Mouse (Mus musculus) cerebellum, adult 2 months (tissue): Measurements from ENCODE around the gene Hist1h1a.

ENCODE experiments used
- CTCF ChIP-seq: fragments of 200-500 bp; IDR thresholded peaks from 2 replicates; pipeline ENCODE4 v1.5.1; 2011; ENCODE audit warnings: low read depth, mild to moderate bottlenecking, control low read depth, low read length, moderate library complexity, borderline replicate concordance; ENCODE audit not compliant: insufficient read depth
- POLR2A ChIP-seq: fragments of 200-500 bp; IDR thresholded peaks from 2 replicates; pipeline ENCODE4 v1.6.1; 2011; ENCODE audit warnings: low read length, control low read depth, borderline replicate concordance; ENCODE audit not compliant: insufficient read depth

- TF ChIP-seq CTCF (no peak), POLR2A (peak; percentile 69; the same call in 1 of the 2 replicates)
Observed at GRCm38 (mm10) chr13:23763586-23764323, at the start of gene Hist1h1a.
